ENCODE assay signal across 14 mouse cellular contexts in genomic region chr6:54927946-54928345, GRCm38 (mm10). TPM values are rescaled to one million over a fixed set of nuclear protein-coding genes. Genes with fewer than 3 reads are reported as not detected.
DNase-seq lines count a peak whose midpoint lies in the region.
"Had no signal": no experiment of that assay in that cellular context is flagged by ENCODE, and none has a peak within 500 bp of the region (broad histone marks: within the 10 kb centered on the region; RNA-seq: fewer than 3 reads in every experiment).

No protein-coding gene starts in this region.

- intact Hi-C loops in heart, postnatal 10 days (cut with DNase I), result no loop called here

- DNase-seq in heart, adult 11 months, result peak; percentile 82
- no peak for DNase-seq in heart, postnatal 10 days
- DNase-seq in testis, postnatal 10 days (ENCODE audit: low spot score), result peak; percentile 27
- no peak for DNase-seq in testis, postnatal 14 days (ENCODE audit: low spot score)
- DNase-seq: adrenal gland, adult 2 months; adrenal gland, postnatal 10 days; adrenal gland, postnatal 25 days; cerebellum, adult 11 months; cerebellum, adult 18-20 months; cerebellum, adult 8-10 months; cerebellum, adult 9-11 months; cerebellum, postnatal 14 days; cerebellum, postnatal 36 days; embryo, embryonic 11 days had no signal

RNA-seq across cellular contexts. Expression of gene Nod1, which starts 44.5 kb away (rescaled TPM):
- total RNA-seq in heart, postnatal 10 days (2021), result 10 to 100 TPM; 14.2 to 15.8 TPM

Comparison
In these comparisons a context has a peak if more than half of its experiments do, and no peak if none do; other contexts are left out.
1. DNase-seq: peak in heart, adult 11 months (single experiment) and testis, postnatal 10 days (single experiment); none in heart, postnatal 10 days (0 of 2) and testis, postnatal 14 days (single experiment).